Mouse (Mus musculus): ENCODE data around the gene Slc28a1. TPM values are rescaled to one million over a fixed set of nuclear protein-coding genes. Genes with fewer than 3 reads are reported as not detected.

The Slc28a1 gene
- polyA plus RNA-seq, 1 experiment from 2014 or later, result not detected

GRCm38 (mm10) chr7:81105525-81105924 lies 9.1 kb upstream of the Slc28a1 start:
- peaks cover 14% of the 10 kb centered on the region for H3K4me1 ChIP-seq
- no peak for DNase-seq (ENCODE audit: low spot score)
- H3K4me3 ChIP-seq, result no peak overlapping the region
- 71% methylated on average over 4 of the region's 4 CpGs for WGBS
- H3K27ac ChIP-seq (replicated peaks), result no peak overlapping the region
- no peaks in the 10 kb centered on the region for H3K36me3 ChIP-seq
- H3K9me3 ChIP-seq (replicated peaks), result no peaks in the 10 kb centered on the region
- H3K27me3 ChIP-seq (ENCODE audit: low read depth, poor library complexity, severe bottlenecking), result no peaks in the 10 kb centered on the region

- DNase-seq (ENCODE audit: low spot score), result no peak
- Histone ChIP-seq H3K4me1 (peaks cover 21% of the 10 kb centered on the region), H3K9me3 (replicated peaks) (no peaks in the 10 kb centered on the region), H3K27me3 (ENCODE audit: low read depth, poor library complexity, severe bottlenecking) (no peaks in the 10 kb centered on the region), H3K27ac (replicated peaks) (no peak overlapping the region), H3K36me3 (no peaks in the 10 kb centered on the region), H3K4me3 (no peak overlapping the region)
- WGBS, result 85% methylated on average over 5 of the region's 5 CpGs
Measured at GRCm38 (mm10) chr7:81108226-81108625, 6.4 kb upstream of the Slc28a1 start.

- Histone ChIP-seq H3K4me1 (peaks cover 16% of the 10 kb centered on the region), H3K27me3 (ENCODE audit: low read depth, poor library complexity, severe bottlenecking) (no peaks in the 10 kb centered on the region), H3K9me3 (replicated peaks) (no peaks in the 10 kb centered on the region), H3K4me3 (no peak overlapping the region), H3K36me3 (no peaks in the 10 kb centered on the region), H3K27ac (replicated peaks) (no peak overlapping the region; the same call in 1 of the 2 replicates)
- no peak for DNase-seq (ENCODE audit: low spot score)
- WGBS, result 74% methylated on average over 9 of the region's 9 CpGs
Measured at GRCm38 (mm10) chr7:81109717-81110651, 4.6 kb upstream of the Slc28a1 start.

DNA sequence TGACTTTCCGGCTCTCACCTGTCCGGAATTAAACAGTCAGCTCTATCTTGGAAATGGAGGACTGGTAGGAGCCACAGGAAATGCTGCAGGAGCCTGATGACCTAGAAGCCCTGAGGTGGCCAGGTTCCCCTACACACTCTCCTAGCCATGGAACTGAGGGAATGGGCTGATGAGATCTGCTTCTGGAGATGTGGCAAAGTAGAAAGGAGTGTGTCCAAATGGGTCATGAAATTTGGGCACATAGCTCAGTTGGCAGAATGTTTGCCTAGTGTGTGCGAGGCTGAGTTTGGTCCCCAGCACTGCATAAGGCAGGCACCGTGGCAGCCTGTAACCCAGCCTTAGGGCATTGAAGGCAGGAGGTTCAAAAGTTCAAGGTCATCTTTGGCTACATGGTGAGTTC lies 3.8 kb upstream of the Slc28a1 start:
- Histone ChIP-seq H3K27me3 (ENCODE audit: low read depth, poor library complexity, severe bottlenecking) (no peaks in the 10 kb centered on the region), H3K4me1 (peaks cover 15% of the 10 kb centered on the region), H3K4me3 (no peak overlapping the region), H3K9me3 (replicated peaks) (no peaks in the 10 kb centered on the region), H3K27ac (replicated peaks) (no peak overlapping the region), H3K36me3 (no peaks in the 10 kb centered on the region)
- no peak for DNase-seq (ENCODE audit: low spot score)
- WGBS, result 95% methylated on average over 4 of the region's 4 CpGs

GRCm38 (mm10) chr7:81111729-81112128 lies 2.9 kb upstream of the Slc28a1 start:
- Histone ChIP-seq H3K4me3 (no peak overlapping the region), H3K36me3 (no peaks in the 10 kb centered on the region), H3K4me1 (peaks cover 15% of the 10 kb centered on the region), H3K27me3 (ENCODE audit: low read depth, poor library complexity, severe bottlenecking) (no peaks in the 10 kb centered on the region), H3K9me3 (replicated peaks) (no peaks in the 10 kb centered on the region), H3K27ac (replicated peaks) (no peak overlapping the region)
- no peak for DNase-seq (ENCODE audit: low spot score)
- WGBS, result 95% methylated on average over 2 of the region's 2 CpGs

DNA sequence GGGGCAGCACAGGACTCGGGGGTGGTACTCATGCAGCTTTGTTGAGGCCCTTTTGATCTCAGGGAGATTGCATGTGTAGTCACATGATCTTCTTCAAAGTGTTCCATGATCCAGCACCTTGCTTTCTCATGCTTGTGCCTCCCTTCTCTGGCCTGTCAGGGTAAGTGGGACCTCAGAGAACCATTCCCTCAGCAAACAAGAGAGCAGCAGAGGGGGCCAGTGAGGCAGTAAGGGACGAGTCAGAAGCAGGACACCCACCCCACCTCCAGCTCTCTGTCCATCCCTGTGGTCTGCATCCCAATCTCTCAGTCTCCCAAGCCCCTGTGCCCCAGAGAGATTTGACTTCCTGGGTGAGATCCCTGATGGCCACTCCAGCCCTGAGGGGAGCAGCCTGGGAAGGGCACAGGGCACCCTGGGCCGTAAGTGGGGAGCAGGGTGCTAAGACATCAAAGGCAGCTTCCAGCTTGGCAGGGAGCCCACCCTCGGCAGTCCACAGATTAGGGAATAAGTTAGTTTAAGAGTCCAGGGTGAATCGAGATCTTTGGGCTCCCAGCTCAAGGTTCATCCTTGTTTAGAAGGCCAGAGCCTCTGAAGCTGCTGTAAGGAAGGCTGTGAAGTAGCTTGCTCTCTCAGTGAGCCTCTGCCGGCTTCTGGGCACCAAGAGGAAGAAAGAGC lies 1.8 kb upstream of the Slc28a1 start:
- no peak for DNase-seq (ENCODE audit: low spot score)
- 60% methylated on average over 6 of the region's 6 CpGs for WGBS
- peaks cover 15% of the 10 kb centered on the region for H3K4me1 ChIP-seq

DNA sequence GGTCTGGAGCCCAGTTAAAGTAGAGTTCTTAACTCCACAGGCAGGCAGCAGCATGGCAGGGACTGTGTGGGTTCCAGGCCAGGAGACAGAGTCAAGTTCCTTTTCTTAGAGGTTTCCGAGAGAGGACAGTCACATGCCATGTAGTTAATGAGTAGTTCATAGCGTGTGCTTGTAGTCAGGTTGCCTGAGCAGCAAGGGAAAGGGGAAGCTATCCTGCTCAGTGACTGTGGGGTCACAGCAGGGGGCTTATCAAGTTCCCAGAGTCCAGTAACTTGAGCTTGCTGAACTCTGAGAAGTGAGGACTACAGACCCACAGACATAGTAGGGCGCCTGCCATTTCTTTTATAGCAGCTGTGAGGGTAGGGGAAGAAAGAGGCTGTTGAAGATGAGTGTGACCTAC lies 6.5 kb downstream of the Slc28a1 start:
- no peak overlapping the region for H3K27ac ChIP-seq (replicated peaks)
- H3K4me1 ChIP-seq, result peaks cover 11% of the 10 kb centered on the region
- no peak overlapping the region for H3K4me3 ChIP-seq
- H3K9me3 ChIP-seq (replicated peaks), result no peaks in the 10 kb centered on the region
- no peaks in the 10 kb centered on the region for H3K27me3 ChIP-seq (ENCODE audit: low read depth, poor library complexity, severe bottlenecking)
- 68% methylated on average over 3 of the region's 3 CpGs for WGBS
- no peaks in the 10 kb centered on the region for H3K36me3 ChIP-seq
- DNase-seq (ENCODE audit: low spot score), result no peak

More for the DNA sequence above, 1.8 kb upstream of the Slc28a1 start:
- Histone ChIP-seq H3K36me3 (no peaks in the 10 kb centered on the region), H3K9me3 (replicated peaks) (no peaks in the 10 kb centered on the region), H3K27ac (replicated peaks) (no peak overlapping the region; the same call in 1 of the 2 replicates), H3K27me3 (ENCODE audit: low read depth, poor library complexity, severe bottlenecking) (no peaks in the 10 kb centered on the region), H3K4me3 (no peak overlapping the region)

GRCm38 (mm10) chr7:81122808-81123207 lies 8.2 kb downstream of the Slc28a1 start:
- no peaks in the 10 kb centered on the region for H3K27me3 ChIP-seq (ENCODE audit: low read depth, poor library complexity, severe bottlenecking)
- H3K36me3 ChIP-seq, result no peaks in the 10 kb centered on the region
- DNase-seq (ENCODE audit: low spot score), result no peak
- no peak overlapping the region for H3K4me3 ChIP-seq
- peaks cover 13% of the 10 kb centered on the region for H3K4me1 ChIP-seq
- no peak overlapping the region for H3K27ac ChIP-seq (replicated peaks)
- peaks cover 5% of the 10 kb centered on the region for H3K9me3 ChIP-seq (replicated peaks)
- WGBS, result 75% methylated on average over 2 of the region's 2 CpGs

DNA sequence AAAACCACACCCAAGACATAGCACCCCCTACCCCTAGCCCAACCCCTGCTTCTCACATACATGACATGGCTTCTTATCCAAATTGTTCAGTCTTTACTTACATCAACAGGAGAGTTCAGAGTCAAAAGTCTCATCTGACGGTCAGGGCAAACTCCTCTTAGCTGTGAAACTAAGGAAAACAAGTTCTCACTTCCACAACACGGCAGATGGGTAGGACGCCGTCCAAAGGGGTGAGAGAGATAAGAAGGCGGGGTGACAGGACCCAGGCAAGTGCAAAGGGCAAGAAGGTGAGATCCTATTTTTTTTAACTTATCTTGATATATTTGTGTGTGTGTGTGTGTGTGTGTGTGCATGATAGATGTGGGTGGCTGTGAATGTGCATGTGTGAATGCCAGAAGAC lies 9.0 kb downstream of the Slc28a1 start:
- H3K9me3 ChIP-seq (replicated peaks), result peaks cover 11% of the 10 kb centered on the region
- no peak for DNase-seq (ENCODE audit: low spot score)
- H3K36me3 ChIP-seq, result no peaks in the 10 kb centered on the region
- peaks cover 13% of the 10 kb centered on the region for H3K4me1 ChIP-seq
- no peaks in the 10 kb centered on the region for H3K27me3 ChIP-seq (ENCODE audit: low read depth, poor library complexity, severe bottlenecking)
- H3K27ac ChIP-seq (replicated peaks), result no peak overlapping the region
- 96% methylated on average over 5 of the region's 5 CpGs for WGBS
- H3K4me3 ChIP-seq, result no peak overlapping the region

GRCm38 (mm10) chr7:81124773-81125172 lies 10.2 kb downstream of the Slc28a1 start:
- Histone ChIP-seq H3K27ac (replicated peaks) (0 out of 2 replicates have a peak overlapping the region, but pooled peaks have one; percentile 17), H3K9me3 (replicated peaks) (peaks cover 11% of the 10 kb centered on the region), H3K4me3 (no peak overlapping the region), H3K27me3 (ENCODE audit: low read depth, poor library complexity, severe bottlenecking) (no peaks in the 10 kb centered on the region), H3K4me1 (peaks cover 13% of the 10 kb centered on the region), H3K36me3 (no peaks in the 10 kb centered on the region)
- no peak for DNase-seq (ENCODE audit: low spot score)
- WGBS, result 79% methylated on average over 8 of the region's 8 CpGs

GRCm38 (mm10) chr7:81125215-81126175 lies 10.9 kb downstream of the Slc28a1 start:
- H3K27ac ChIP-seq (replicated peaks), result peak overlapping the region; percentile 71
- no peaks in the 10 kb centered on the region for H3K27me3 ChIP-seq (ENCODE audit: low read depth, poor library complexity, severe bottlenecking)
- 78% methylated on average over 10 of the region's 10 CpGs for WGBS
- H3K9me3 ChIP-seq (replicated peaks), result peaks cover 11% of the 10 kb centered on the region
- H3K4me3 ChIP-seq, result no peak overlapping the region
- H3K36me3 ChIP-seq, result no peaks in the 10 kb centered on the region
- peaks cover 13% of the 10 kb centered on the region for H3K4me1 ChIP-seq
- DNase-seq (ENCODE audit: low spot score), result no peak

- 76% methylated on average over 7 of the region's 7 CpGs for WGBS
- Histone ChIP-seq H3K27ac (replicated peaks) (no peak overlapping the region), H3K36me3 (no peaks in the 10 kb centered on the region), H3K4me3 (no peak overlapping the region), H3K4me1 (peaks cover 34% of the 10 kb centered on the region), H3K9me3 (replicated peaks) (peaks cover 11% of the 10 kb centered on the region), H3K27me3 (ENCODE audit: low read depth, poor library complexity, severe bottlenecking) (no peaks in the 10 kb centered on the region)
- no peak for DNase-seq (ENCODE audit: low spot score)
Measured at GRCm38 (mm10) chr7:81131864-81132263, 17.3 kb downstream of the Slc28a1 start.
